Mouse (Mus musculus): Measurements from ENCODE around the gene S1pr3.

The S1pr3 gene

GRCm38 (mm10) chr13:51408519-51409001 lies at the start of gene S1pr3:
S1pr3 (plus strand) TSS chr13:51408639.
- DNase-seq (ENCODE audit: low read depth, low spot score): no peak

GRCm38 (mm10) chr13:51360441-51360962 lies 47.9 kb upstream of the S1pr3 start:
- DNase-seq (ENCODE audit: low read depth, low spot score): no peak

- no peak for DNase-seq (ENCODE audit: low read depth, low spot score)
Measured at GRCm38 (mm10) chr13:51363390-51363789, 45.0 kb upstream of the S1pr3 start.

GRCm38 (mm10) chr13:51363985-51364384 lies 44.5 kb upstream of the S1pr3 start:
- no peak for DNase-seq (ENCODE audit: low read depth, low spot score)

- DNase-seq (ENCODE audit: low read depth, low spot score): no peak
Measured at GRCm38 (mm10) chr13:51365191-51365590, 43.2 kb upstream of the S1pr3 start.

- DNase-seq (ENCODE audit: low read depth, low spot score): no peak
Measured at GRCm38 (mm10) chr13:51368346-51368745, 40.1 kb upstream of the S1pr3 start.

GRCm38 (mm10) chr13:51369354-51369753 lies 39.1 kb upstream of the S1pr3 start:
- no peak for DNase-seq (ENCODE audit: low read depth, low spot score)

GRCm38 (mm10) chr13:51373086-51373485 lies 35.4 kb upstream of the S1pr3 start:
- DNase-seq (ENCODE audit: low read depth, low spot score): no peak

GRCm38 (mm10) chr13:51374026-51374807 lies 34.2 kb upstream of the S1pr3 start:
- DNase-seq (ENCODE audit: low read depth, low spot score): no peak

- peak; percentile 36 for DNase-seq (ENCODE audit: low read depth, low spot score)
Measured at GRCm38 (mm10) chr13:51378126-51378525, 30.3 kb upstream of the S1pr3 start.

- no peak for DNase-seq (ENCODE audit: low read depth, low spot score)
Measured at GRCm38 (mm10) chr13:51379596-51379995, 28.8 kb upstream of the S1pr3 start.

GRCm38 (mm10) chr13:51381498-51381897 lies 26.9 kb upstream of the S1pr3 start:
- no peak for DNase-seq (ENCODE audit: low read depth, low spot score)

- DNase-seq (ENCODE audit: low read depth, low spot score): no peak
Measured at GRCm38 (mm10) chr13:51384899-51385298, 23.5 kb upstream of the S1pr3 start.

- DNase-seq (ENCODE audit: low read depth, low spot score): no peak
Measured at GRCm38 (mm10) chr13:51387908-51388307, 20.5 kb upstream of the S1pr3 start.

- no peak for DNase-seq (ENCODE audit: low read depth, low spot score)
Measured at GRCm38 (mm10) chr13:51390398-51390797, 18.0 kb upstream of the S1pr3 start.

- no peak for DNase-seq (ENCODE audit: low read depth, low spot score)
Measured at GRCm38 (mm10) chr13:51391359-51391916, 17.0 kb upstream of the S1pr3 start.

GRCm38 (mm10) chr13:51392256-51392655 lies 16.2 kb upstream of the S1pr3 start:
- no peak for DNase-seq (ENCODE audit: low read depth, low spot score)

- no peak for DNase-seq (ENCODE audit: low read depth, low spot score)
Measured at GRCm38 (mm10) chr13:51397861-51398260, 10.6 kb upstream of the S1pr3 start.

GRCm38 (mm10) chr13:51399562-51399961 lies 8.9 kb upstream of the S1pr3 start:
- DNase-seq (ENCODE audit: low read depth, low spot score): no peak

- no peak for DNase-seq (ENCODE audit: low read depth, low spot score)
Measured at GRCm38 (mm10) chr13:51400186-51400719, 8.2 kb upstream of the S1pr3 start.

- DNase-seq (ENCODE audit: low read depth, low spot score): no peak
Measured at GRCm38 (mm10) chr13:51400736-51401501, 7.5 kb upstream of the S1pr3 start.

GRCm38 (mm10) chr13:51404566-51404965 lies 3.9 kb upstream of the S1pr3 start:
- DNase-seq (ENCODE audit: low read depth, low spot score): no peak
